Mouse (Mus musculus) lung, adult 2 months (tissue): ENCODE data around the gene Xrcc3.

Experiments
- CTCF ChIP-seq: fragments of 200-500 bp; IDR thresholded peaks from 2 replicates; pipeline ENCODE4 v1.5.1; 2011; ENCODE audit warnings: mild to moderate bottlenecking, low read length, control low read depth; ENCODE audit not compliant: insufficient read depth
- POLR2A ChIP-seq: fragments of 200-500 bp; IDR thresholded peaks from 2 replicates; pipeline ENCODE4 v1.6.1; 2011; ENCODE audit warnings: low read depth, mild to moderate bottlenecking, control low read depth, low read length, borderline replicate concordance; ENCODE audit errors: extremely low read depth

DNA sequence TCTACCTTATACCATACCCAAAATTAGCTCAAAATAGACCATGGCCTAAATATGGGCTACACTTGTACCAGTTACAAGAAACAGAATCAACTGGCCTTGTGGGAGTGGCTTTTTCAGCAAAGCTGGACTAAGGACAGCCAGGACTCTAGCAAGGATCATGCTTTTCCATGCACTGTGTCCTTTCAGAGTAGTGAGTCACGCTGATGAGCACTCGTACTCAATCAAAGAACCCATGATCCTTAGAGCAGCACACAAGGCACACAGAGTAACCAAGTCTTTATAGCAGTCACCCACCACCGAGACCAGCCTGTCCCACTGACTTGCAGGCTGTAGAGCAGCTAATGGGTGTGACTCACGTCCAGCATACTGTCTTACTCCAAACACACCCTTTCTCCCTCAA, 39.9 kb upstream of the Xrcc3 start:
- TF ChIP-seq POLR2A, result no peak
- no peak for TF ChIP-seq CTCF
